Mouse (Mus musculus) skeletal muscle tissue, adult 2 months (tissue): ENCODE results near the gene Eif2b1.
A peak's percentile ranks its signal among the peaks of the same experiment; 100 is the strongest.
"Not testable (repeated sequence)": the region's sequence is repeated elsewhere in the genome, so short reads cannot be mapped to it uniquely, and the experiment has no call there.

ENCODE experiments used
- DNase-seq: peaks from one replicate; pipeline ENCODE4 v3.0.0-alpha.2; 2012; ENCODE audit warnings: low read depth, low spot score

Eif2b1 gene

GRCm38 (mm10) chr5:124550737-124551136, 28.2 kb downstream of the Eif2b1 start:
- DNase-seq = not testable (repeated sequence)

DNA sequence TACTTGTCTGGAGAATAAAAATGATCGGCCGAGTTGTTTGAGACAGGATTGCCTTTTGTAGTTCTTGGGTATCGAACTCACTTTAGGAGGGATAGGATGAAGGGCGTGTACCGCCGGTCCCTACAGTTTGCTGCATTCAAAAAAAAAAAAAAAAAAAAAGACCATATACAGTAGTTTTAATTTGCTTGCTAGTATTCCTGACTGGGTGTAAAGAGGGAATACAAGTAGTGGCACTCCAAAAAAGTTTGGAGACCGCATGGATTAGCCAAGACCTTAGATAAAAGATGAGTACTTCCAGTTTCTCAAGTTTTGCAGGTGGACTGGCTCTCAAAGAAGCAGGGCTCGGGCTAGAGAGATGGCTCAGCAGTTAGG, 37.3 kb downstream of the Eif2b1 start:
- no peak for DNase-seq

- peak; percentile 68 for DNase-seq
Observed at GRCm38 (mm10) chr5:124540905-124541601, 37.9 kb downstream of the Eif2b1 start.

DNA sequence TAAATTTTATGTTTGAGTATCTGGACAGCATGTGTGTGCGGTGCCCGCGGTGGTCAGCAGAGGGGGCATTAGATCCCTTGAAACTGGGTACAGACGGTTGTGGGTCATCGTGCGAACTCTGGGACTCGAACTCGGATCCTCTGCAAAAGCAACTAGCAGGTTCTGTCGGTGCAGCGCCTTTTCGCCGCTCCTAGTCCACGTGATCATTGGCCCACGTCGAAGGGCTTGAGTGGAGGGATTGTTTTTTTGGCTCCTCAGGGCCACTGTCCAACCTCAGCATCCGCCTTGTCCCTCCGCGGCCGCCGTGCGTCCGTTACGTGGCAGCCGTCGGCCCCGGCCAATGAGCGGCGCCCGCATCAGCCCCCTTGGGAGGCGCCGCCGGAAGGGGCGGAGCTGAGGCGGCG, 38.5 kb downstream of the Eif2b1 start, which contains the start of gene Tmed2:
Gene Tmed2, plus strand, starts transcription at position 313 of the 404 bp plus-strand sequence.
- DNase-seq = peak; percentile 98

GRCm38 (mm10) chr5:124539905-124540304, 39.0 kb downstream of the Eif2b1 start:
- DNase-seq = no peak

- DNase-seq = peak; percentile 57
Observed at GRCm38 (mm10) chr5:124538813-124539792, 39.8 kb downstream of the Eif2b1 start.

GRCm38 (mm10) chr5:124536776-124537175, 42.2 kb downstream of the Eif2b1 start:
- DNase-seq = peak; percentile 32

- DNase-seq = no peak
Observed at GRCm38 (mm10) chr5:124535016-124535415, 43.9 kb downstream of the Eif2b1 start.

GRCm38 (mm10) chr5:124532451-124532850, 46.5 kb downstream of the Eif2b1 start:
- no peak for DNase-seq

GRCm38 (mm10) chr5:124531583-124531930, 47.4 kb downstream of the Eif2b1 start:
- DNase-seq = no peak

DNA sequence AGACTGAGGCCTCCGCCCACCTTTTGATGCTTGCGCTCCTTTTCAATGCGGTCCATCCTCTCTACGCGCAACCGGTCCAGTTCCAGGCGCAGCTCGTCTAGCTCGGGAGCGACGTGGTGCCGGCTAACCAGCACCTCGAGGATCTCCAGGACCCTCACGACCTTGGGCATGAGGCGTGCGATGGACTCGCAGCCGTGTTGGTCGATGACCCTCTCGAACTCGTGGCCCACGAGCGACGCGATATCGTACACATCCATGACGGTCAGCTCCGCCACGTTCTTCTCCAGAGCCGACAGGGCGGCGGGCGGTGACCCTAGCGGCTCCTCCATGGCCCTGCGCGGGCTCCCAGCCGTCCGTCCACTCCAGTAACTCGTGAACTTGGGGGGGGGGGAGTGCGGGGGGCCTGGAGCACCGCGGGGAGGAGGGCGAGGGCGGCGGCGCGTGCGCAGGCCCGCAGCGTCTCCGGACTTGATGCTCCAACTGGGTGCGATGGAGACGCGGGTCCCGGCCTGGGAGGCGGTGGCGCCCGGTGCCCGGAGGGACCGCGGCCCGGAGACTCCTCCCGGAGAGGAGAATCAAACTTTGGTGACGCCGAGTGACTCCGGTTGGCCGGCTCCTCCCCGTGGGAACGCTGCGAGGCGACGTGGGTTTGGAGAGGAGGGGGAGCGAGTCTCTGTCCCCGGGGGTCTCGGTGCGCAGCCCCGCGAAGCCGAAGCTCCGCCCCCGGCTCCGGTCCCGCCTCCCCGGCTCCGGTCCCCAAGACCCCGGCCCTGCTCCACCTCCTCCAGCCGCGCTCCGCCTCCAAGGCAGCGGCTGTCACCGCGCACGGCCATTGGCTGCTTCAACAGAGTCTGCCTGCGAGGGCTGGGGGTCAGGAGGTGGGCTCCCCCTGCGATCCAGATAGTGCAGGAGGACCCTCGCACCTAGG, 48.0 kb downstream of the Eif2b1 start, which contains the start of gene Rilpl1:
Gene Rilpl1, minus strand, starts transcription at position 737 of the 928 bp plus-strand sequence.
- DNase-seq = peak; percentile 75

- DNase-seq = no peak
Observed at GRCm38 (mm10) chr5:124529697-124530096, 49.2 kb downstream of the Eif2b1 start.

- peak; percentile 64 for DNase-seq
Observed at GRCm38 (mm10) chr5:124529191-124529651, 49.7 kb downstream of the Eif2b1 start.

DNA sequence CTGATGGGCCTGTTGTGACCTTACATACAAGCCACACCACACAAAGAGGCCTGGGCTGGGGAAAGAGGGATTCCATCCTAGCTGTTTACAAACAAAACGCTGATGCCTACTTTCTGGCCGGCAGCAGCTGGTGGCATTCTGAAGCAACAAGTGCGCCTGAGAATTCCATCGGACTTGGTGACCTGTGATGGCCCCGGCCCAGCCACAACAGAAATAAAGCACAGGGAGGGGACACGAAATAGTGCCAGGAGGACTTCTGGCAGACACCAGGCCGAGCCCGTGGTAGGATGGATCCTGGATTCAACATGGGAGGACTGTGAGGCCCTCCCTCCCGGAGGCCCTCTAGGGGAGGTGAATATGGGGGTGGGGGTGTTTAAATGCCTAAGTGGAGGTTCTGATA, 50.1 kb downstream of the Eif2b1 start:
- peak; percentile 88 for DNase-seq

- DNase-seq = no peak
Observed at GRCm38 (mm10) chr5:124528351-124528750, 50.6 kb downstream of the Eif2b1 start.

DNA sequence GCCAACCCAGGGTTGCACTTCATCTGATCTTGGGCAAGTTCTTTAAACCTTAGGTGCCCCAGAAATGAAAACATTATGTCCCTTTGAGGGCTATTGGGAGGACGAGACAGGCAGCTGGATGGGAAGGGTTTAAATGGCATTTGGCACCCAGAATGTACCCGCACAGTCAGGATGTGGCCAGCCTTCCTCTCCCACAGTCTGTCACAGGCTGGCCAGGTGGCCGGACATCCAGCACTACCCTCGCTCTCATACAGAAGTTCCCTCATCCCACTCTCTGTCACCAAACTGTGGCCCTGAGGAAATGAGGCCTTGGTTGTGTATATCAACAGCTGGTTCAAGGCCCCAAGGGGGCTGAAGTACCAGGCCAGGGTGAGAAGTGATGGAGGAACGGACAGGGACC, 54.0 kb downstream of the Eif2b1 start:
- DNase-seq = no peak

- DNase-seq = no peak
Observed at GRCm38 (mm10) chr5:124523032-124523431, 55.9 kb downstream of the Eif2b1 start.

DNA sequence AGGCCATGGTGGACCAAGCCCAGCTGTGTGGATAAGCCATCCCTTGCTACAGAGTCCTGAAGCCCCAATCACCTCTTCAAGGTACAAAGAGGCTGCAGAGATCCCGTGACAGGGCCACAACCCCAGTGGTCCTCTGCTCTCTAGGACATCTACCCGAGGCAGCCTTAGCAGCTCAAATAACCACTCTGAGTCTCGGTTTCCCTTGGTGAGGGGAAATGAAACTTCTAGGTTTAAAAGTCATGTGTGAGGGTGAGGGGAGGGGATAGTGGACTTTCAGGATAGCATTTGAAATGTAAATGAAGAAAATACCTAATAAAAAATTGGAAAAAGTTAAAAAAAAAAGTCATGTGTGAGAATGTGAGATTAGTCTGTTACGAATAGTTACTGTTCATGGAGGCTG, 57.3 kb downstream of the Eif2b1 start:
- DNase-seq = no peak
